Mouse (Mus musculus): ENCODE measurements around the gene Msi2. TPM values are rescaled to one million over a fixed set of nuclear protein-coding genes. Genes with fewer than 3 reads are reported as not detected.

Gene Msi2
- polyA plus RNA-seq, 1 experiment from 2014 or later: 20.4 TPM

GRCm38 (mm10) chr11:88572461-88572860 lies 145.9 kb downstream of the Msi2 start:
- Histone ChIP-seq H3K9me3 (no peaks in the 10 kb centered on the region), H3K27me3 (ENCODE audit: poor library complexity, severe bottlenecking) (no peaks in the 10 kb centered on the region), H3K4me1 (peaks cover 98% of the 10 kb centered on the region), H3K27ac (no peak overlapping the region; the same call in 1 of the 2 replicates), H3K4me3 (no peak overlapping the region), H3K36me3 (replicated peaks) (peaks cover 34% of the 10 kb centered on the region)
- DNase-seq (ENCODE audit: extremely low spot score, low spot score): no peak
- WGBS: 80% methylated on average over 11 of the region's 11 CpGs

GRCm38 (mm10) chr11:88570715-88571202 lies 147.6 kb downstream of the Msi2 start:
- DNase-seq (ENCODE audit: extremely low spot score, low spot score): no peak
- no peak overlapping the region for H3K27ac ChIP-seq
- H3K4me3 ChIP-seq: no peak overlapping the region
- H3K27me3 ChIP-seq (ENCODE audit: poor library complexity, severe bottlenecking): no peaks in the 10 kb centered on the region
- H3K36me3 ChIP-seq (replicated peaks): peaks cover 27% of the 10 kb centered on the region
- H3K4me1 ChIP-seq: peaks cover 98% of the 10 kb centered on the region
- no peaks in the 10 kb centered on the region for H3K9me3 ChIP-seq
- WGBS: 87% methylated on average over 6 of the region's 6 CpGs

GRCm38 (mm10) chr11:88566613-88567606 lies 151.4 kb downstream of the Msi2 start:
- Histone ChIP-seq H3K27ac (peak overlapping the region; percentile 9; the same call in 1 of the 2 replicates), H3K9me3 (no peaks in the 10 kb centered on the region), H3K27me3 (ENCODE audit: poor library complexity, severe bottlenecking) (no peaks in the 10 kb centered on the region), H3K4me1 (peaks cover 89% of the 10 kb centered on the region), H3K4me3 (no peak overlapping the region), H3K36me3 (replicated peaks) (peaks cover 48% of the 10 kb centered on the region)
- WGBS: 59% methylated on average over 20 of the region's 20 CpGs
- no peak for DNase-seq (ENCODE audit: extremely low spot score, low spot score)

GRCm38 (mm10) chr11:88564810-88565209 lies 153.5 kb downstream of the Msi2 start:
- H3K4me3 ChIP-seq: no peak overlapping the region
- no peaks in the 10 kb centered on the region for H3K27me3 ChIP-seq (ENCODE audit: poor library complexity, severe bottlenecking)
- no peaks in the 10 kb centered on the region for H3K9me3 ChIP-seq
- H3K27ac ChIP-seq: peak overlapping the region; percentile 52; the same call in 1 of the 2 replicates
- DNase-seq (ENCODE audit: extremely low spot score, low spot score): no peak
- 80% methylated on average over 7 of the region's 7 CpGs for WGBS
- H3K36me3 ChIP-seq (replicated peaks): peaks cover 50% of the 10 kb centered on the region
- peaks cover 89% of the 10 kb centered on the region for H3K4me1 ChIP-seq

- Histone ChIP-seq H3K27me3 (ENCODE audit: poor library complexity, severe bottlenecking) (no peaks in the 10 kb centered on the region), H3K27ac (no peak overlapping the region; the same call in 1 of the 2 replicates), H3K4me1 (peaks cover 92% of the 10 kb centered on the region), H3K4me3 (no peak overlapping the region), H3K9me3 (no peaks in the 10 kb centered on the region), H3K36me3 (replicated peaks) (peaks cover 55% of the 10 kb centered on the region)
- DNase-seq (ENCODE audit: extremely low spot score, low spot score): no peak
- 73% methylated on average over 5 of the region's 5 CpGs for WGBS
Measured at GRCm38 (mm10) chr11:88564363-88564762, 153.9 kb downstream of the Msi2 start.

- Histone ChIP-seq H3K9me3 (no peaks in the 10 kb centered on the region), H3K27me3 (ENCODE audit: poor library complexity, severe bottlenecking) (no peaks in the 10 kb centered on the region), H3K36me3 (replicated peaks) (peaks cover 58% of the 10 kb centered on the region), H3K4me3 (no peak overlapping the region), H3K27ac (peak overlapping the region; percentile 81), H3K4me1 (peaks cover 90% of the 10 kb centered on the region)
- DNase-seq (ENCODE audit: extremely low spot score, low spot score): no peak
- 33% methylated on average over 6 of the region's 6 CpGs for WGBS
Measured at GRCm38 (mm10) chr11:88561191-88561590, 157.1 kb downstream of the Msi2 start.

GRCm38 (mm10) chr11:88560634-88561033 lies 157.7 kb downstream of the Msi2 start:
- WGBS: 69% methylated on average over 9 of the region's 9 CpGs
- Histone ChIP-seq H3K27ac (peak overlapping the region; percentile 81), H3K36me3 (replicated peaks) (peaks cover 58% of the 10 kb centered on the region), H3K27me3 (ENCODE audit: poor library complexity, severe bottlenecking) (no peaks in the 10 kb centered on the region), H3K4me3 (no peak overlapping the region), H3K4me1 (peaks cover 90% of the 10 kb centered on the region), H3K9me3 (no peaks in the 10 kb centered on the region)
- DNase-seq (ENCODE audit: extremely low spot score, low spot score): no peak

GRCm38 (mm10) chr11:88559365-88559970 lies 158.8 kb downstream of the Msi2 start:
- Histone ChIP-seq H3K4me1 (peaks cover 90% of the 10 kb centered on the region), H3K9me3 (no peaks in the 10 kb centered on the region), H3K36me3 (replicated peaks) (peaks cover 47% of the 10 kb centered on the region), H3K4me3 (no peak overlapping the region), H3K27me3 (ENCODE audit: poor library complexity, severe bottlenecking) (no peaks in the 10 kb centered on the region), H3K27ac (0 out of 2 replicates have a peak overlapping the region, but pooled peaks have one; percentile 32)
- DNase-seq (ENCODE audit: extremely low spot score, low spot score): no peak
- WGBS: 80% methylated on average over 10 of the region's 10 CpGs

GRCm38 (mm10) chr11:88558731-88559130 lies 159.6 kb downstream of the Msi2 start:
- H3K9me3 ChIP-seq: no peaks in the 10 kb centered on the region
- peak overlapping the region; percentile 32 for H3K27ac ChIP-seq
- no peaks in the 10 kb centered on the region for H3K27me3 ChIP-seq (ENCODE audit: poor library complexity, severe bottlenecking)
- 81% methylated on average over 4 of the region's 4 CpGs for WGBS
- DNase-seq (ENCODE audit: extremely low spot score, low spot score): no peak
- H3K36me3 ChIP-seq (replicated peaks): peaks cover 40% of the 10 kb centered on the region
- no peak overlapping the region for H3K4me3 ChIP-seq
- peaks cover 91% of the 10 kb centered on the region for H3K4me1 ChIP-seq

- DNase-seq (ENCODE audit: extremely low spot score, low spot score): no peak
- H3K4me3 ChIP-seq: no peak overlapping the region
- H3K9me3 ChIP-seq: no peaks in the 10 kb centered on the region
- H3K27ac ChIP-seq: peak overlapping the region; percentile 71
- WGBS: 78% methylated on average over 6 of the region's 6 CpGs
- H3K27me3 ChIP-seq (ENCODE audit: poor library complexity, severe bottlenecking): no peaks in the 10 kb centered on the region
- peaks cover 32% of the 10 kb centered on the region for H3K36me3 ChIP-seq (replicated peaks)
- H3K4me1 ChIP-seq: peaks cover 98% of the 10 kb centered on the region
Measured at GRCm38 (mm10) chr11:88557828-88558580, 160.3 kb downstream of the Msi2 start.

- H3K36me3 ChIP-seq (replicated peaks): peaks cover 25% of the 10 kb centered on the region
- no peaks in the 10 kb centered on the region for H3K9me3 ChIP-seq
- no peaks in the 10 kb centered on the region for H3K27me3 ChIP-seq (ENCODE audit: poor library complexity, severe bottlenecking)
- no peak for DNase-seq (ENCODE audit: extremely low spot score, low spot score)
- no peak overlapping the region for H3K4me3 ChIP-seq
- peaks cover 98% of the 10 kb centered on the region for H3K4me1 ChIP-seq
- 63% methylated on average over 4 of the region's 4 CpGs for WGBS
- peak overlapping the region; percentile 71 for H3K27ac ChIP-seq
Measured at GRCm38 (mm10) chr11:88557116-88557768, 161.1 kb downstream of the Msi2 start.

All from forebrain, embryonic 10.5 days (tissue).